11 mouse cellular contexts compared by ENCODE assay signal in the genomic region with DNA sequence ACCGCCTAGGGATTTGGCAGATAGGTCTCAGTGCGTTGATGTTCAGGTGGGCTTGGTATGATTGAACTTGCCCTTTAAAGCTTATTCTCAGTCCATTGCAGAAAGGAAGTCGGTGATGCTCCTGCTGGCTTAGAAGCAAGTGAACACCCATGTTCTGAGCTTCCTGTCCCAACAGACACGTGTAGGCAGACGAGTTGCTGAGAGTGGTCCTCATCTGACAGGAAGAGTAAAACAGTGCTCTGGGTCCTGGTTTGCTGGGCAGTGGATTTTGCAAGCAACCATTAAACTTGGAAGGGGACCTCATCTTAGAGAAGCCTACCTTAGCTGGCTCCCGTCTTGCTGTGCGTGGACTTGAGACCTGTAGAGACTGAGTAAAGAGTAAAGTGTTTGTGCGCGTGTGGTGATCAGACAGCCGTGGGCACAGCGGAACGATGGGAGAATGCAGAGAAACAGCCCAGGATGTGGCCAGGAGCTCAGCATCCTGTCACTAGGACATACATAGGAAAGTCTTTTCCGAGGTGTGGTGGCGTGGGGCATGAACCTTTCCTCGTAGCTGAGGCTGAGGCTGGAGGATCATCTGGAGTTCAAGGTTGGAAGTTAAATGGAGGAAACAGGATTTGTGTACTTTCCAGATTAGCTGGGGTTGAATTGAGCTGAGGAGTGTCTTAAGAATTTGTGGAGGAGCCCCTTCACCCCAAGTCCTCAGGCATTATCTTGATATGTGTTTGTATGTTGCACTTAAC. TPM values are rescaled to one million over a fixed set of nuclear protein-coding genes. Genes with fewer than 3 reads are reported as not detected.
DNase-seq lines count a peak whose midpoint lies in the region; ATAC-seq and TF ChIP-seq lines count a peak whose summit lies in the region.
"Had no signal": no experiment of that assay in that cellular context is flagged by ENCODE, and none has a peak within 500 bp of the region (broad histone marks: within the 10 kb centered on the region; RNA-seq: fewer than 3 reads in every experiment).

No protein-coding gene starts in this region.

- ATAC-seq in kidney, embryonic 14.5 days (ENCODE audit: low FRiP score, low TSS enrichment), result no peak
- ATAC-seq in stomach, embryonic 15.5 days (ENCODE audit: insufficient read depth, low FRiP score, low read depth), result no peak
- no peak for ATAC-seq in stomach, postnatal 0 days (ENCODE audit: low FRiP score, low TSS enrichment)
- no peak for ATAC-seq in intestine, embryonic 15.5 days
- no peak for ATAC-seq in granulocyte monocyte progenitor cell, adult 5-6 weeks (replicated peaks; ENCODE audit: poor library complexity, severe bottlenecking)

- no peak overlapping the region for H3K9ac ChIP-seq in kidney, embryonic 14.5 days (ENCODE audit: low read depth, low read length)
- no peak overlapping the region for H3K9ac ChIP-seq in stomach, embryonic 15.5 days
- H3K9ac ChIP-seq in stomach, postnatal 0 days (ENCODE audit: low read length), result no peak overlapping the region
- no peak overlapping the region; the same call in 1 of the 2 replicates for H3K9ac ChIP-seq in intestine, embryonic 15.5 days

- 0 out of 2 replicates have a peak, but pooled peaks cover 2% of the 10 kb centered on the region for H3K9me3 ChIP-seq in kidney, embryonic 14.5 days (ENCODE audit: control insufficient read depth, low read length)
- no peaks in the 10 kb centered on the region for H3K9me3 ChIP-seq in stomach, embryonic 15.5 days
- no peaks in the 10 kb centered on the region for H3K9me3 ChIP-seq in stomach, postnatal 0 days (ENCODE audit: control insufficient read depth, low read length)
- no peaks in the 10 kb centered on the region for H3K9me3 ChIP-seq in intestine, embryonic 15.5 days

- no peaks in the 10 kb centered on the region for H3K27me3 ChIP-seq in kidney, adult 2 months (replicated peaks; ENCODE audit: control insufficient read depth, insufficient read depth, low read length)
- no peaks in the 10 kb centered on the region for H3K27me3 ChIP-seq in kidney, embryonic 14.5 days (ENCODE audit: control insufficient read depth, insufficient read depth, low read length)
- no peaks in the 10 kb centered on the region for H3K27me3 ChIP-seq in stomach, embryonic 15.5 days (replicated peaks)
- H3K27me3 ChIP-seq in stomach, postnatal 0 days (ENCODE audit: control insufficient read depth, insufficient read depth, low read length), result no peaks in the 10 kb centered on the region
- no peaks in the 10 kb centered on the region for H3K27me3 ChIP-seq in intestine, embryonic 15.5 days (replicated peaks)

- H3K27ac ChIP-seq in kidney, adult 2 months (ENCODE audit: insufficient read depth, low read depth, low read length), result peak overlapping the region; percentile 33
- H3K27ac ChIP-seq in kidney, embryonic 14.5 days (ENCODE audit: low read depth, low read length), result no peak overlapping the region
- peak overlapping the region; percentile 71 for H3K27ac ChIP-seq in stomach, embryonic 15.5 days
- H3K27ac ChIP-seq in stomach, postnatal 0 days (replicated peaks), result no peak overlapping the region; the same call in 1 of the 2 replicates
- H3K27ac ChIP-seq in intestine, embryonic 15.5 days, result peak overlapping the region; percentile 70
- H3K27ac ChIP-seq: macrophage had no signal

- no peaks in the 10 kb centered on the region for H3K36me3 ChIP-seq in kidney, adult 2 months (ENCODE audit: control insufficient read depth, insufficient read depth, low read length)
- H3K36me3 ChIP-seq in kidney, embryonic 14.5 days (ENCODE audit: control insufficient read depth, insufficient read depth, low read length), result no peaks in the 10 kb centered on the region
- no peaks in the 10 kb centered on the region for H3K36me3 ChIP-seq in stomach, embryonic 15.5 days
- H3K36me3 ChIP-seq in stomach, postnatal 0 days (ENCODE audit: control insufficient read depth, insufficient read depth, low read length), result no peaks in the 10 kb centered on the region
- peaks cover 2% of the 10 kb centered on the region; the same call in 1 of the 2 replicates for H3K36me3 ChIP-seq in intestine, embryonic 15.5 days

- 50% methylated on average over 15 of the region's 15 CpGs for WGBS in kidney, adult 2 months
- 65% methylated on average over 15 of the region's 15 CpGs for WGBS in kidney, embryonic 14.5 days
- WGBS in stomach, embryonic 15.5 days, result 64% methylated on average over 15 of the region's 15 CpGs
- WGBS in stomach, postnatal 0 days, result 56% methylated on average over 15 of the region's 15 CpGs
- 49% methylated on average over 15 of the region's 15 CpGs for WGBS in intestine, embryonic 15.5 days

- TF ChIP-seq CTCF in kidney, adult 2 months (conservative IDR thresholded peaks at IDR 0.05; ENCODE audit: insufficient read depth, insufficient read length, low read depth, low read length), result no peak
- TF ChIP-seq CTCF in stomach, postnatal 0 days (IDR thresholded peaks at IDR 0.05; ENCODE audit: low read depth), result no peak

- no peak for TF ChIP-seq EP300 in stomach, postnatal 0 days (optimal IDR thresholded peaks at IDR 0.05)

- H3K4me2 ChIP-seq in kidney, embryonic 14.5 days (replicated peaks; ENCODE audit: low read depth, low read length), result no peak overlapping the region
- H3K4me2 ChIP-seq in stomach, embryonic 15.5 days, result no peak overlapping the region
- H3K4me2 ChIP-seq in stomach, postnatal 0 days (replicated peaks; ENCODE audit: low read depth), result no peak overlapping the region
- peak overlapping the region; percentile 32 for H3K4me2 ChIP-seq in intestine, embryonic 15.5 days (replicated peaks)

- no peak for DNase-seq in kidney, adult 2 months
- no peak for DNase-seq in stomach, postnatal 0 days (ENCODE audit: low spot score)
- DNase-seq in thymus, postnatal 36 days, result peak; percentile 34 to 45
- DNase-seq in frontal cortex, postnatal 10 days (ENCODE audit: low spot score in 2 of 2), result no peak
- DNase-seq: left cerebral cortex, postnatal 4 days; right cerebral cortex, postnatal 14 days had no signal

- no peak overlapping the region for H3K4me3 ChIP-seq in kidney, adult 2 months (ENCODE audit: insufficient read depth, low read depth, low read length)
- no peak overlapping the region for H3K4me3 ChIP-seq in kidney, embryonic 14.5 days (ENCODE audit: low read length)
- no peak overlapping the region for H3K4me3 ChIP-seq in stomach, embryonic 15.5 days (replicated peaks)
- H3K4me3 ChIP-seq in stomach, postnatal 0 days (ENCODE audit: low read depth, low read length), result no peak overlapping the region
- no peak overlapping the region for H3K4me3 ChIP-seq in intestine, embryonic 15.5 days (replicated peaks)

- H3K4me1 ChIP-seq in kidney, adult 2 months (ENCODE audit: control insufficient read depth, insufficient read depth, low read length), result peaks cover 45% of the 10 kb centered on the region
- peaks cover 48% of the 10 kb centered on the region for H3K4me1 ChIP-seq in kidney, embryonic 14.5 days (ENCODE audit: control insufficient read depth, insufficient read depth, low read length)
- H3K4me1 ChIP-seq in stomach, embryonic 15.5 days, result peaks cover 66% of the 10 kb centered on the region
- peaks cover 13% of the 10 kb centered on the region for H3K4me1 ChIP-seq in stomach, postnatal 0 days (replicated peaks; ENCODE audit: control insufficient read depth, insufficient read depth)
- peaks cover 45% of the 10 kb centered on the region for H3K4me1 ChIP-seq in intestine, embryonic 15.5 days (replicated peaks)

- TF ChIP-seq POLR2A in kidney, adult 2 months (IDR thresholded peaks at IDR 0.05; ENCODE audit: low read depth, low read length), result no peak

RNA-seq across cellular contexts. Expression of a gene that starts 6.7 kb away (rescaled TPM):
- polyA plus RNA-seq in kidney, adult 2 months (2012; rRNA removed), result 37.0 and 37.2 TPM in 2 replicates
- 6.0 and 7.2 TPM in 2 replicates for polyA plus RNA-seq in kidney, embryonic 14.5 days (2014; fragmentation: Nextera tagmentation; extraction: Ambion mirVana)
- 8.9 and 9.9 TPM in 2 replicates for polyA plus RNA-seq in stomach, embryonic 15.5 days (2015; fragmentation: Nextera tagmentation; extraction: Ambion mirVana)
- polyA plus RNA-seq in stomach, postnatal 0 days (2015; fragmentation: Nextera tagmentation; extraction: Ambion mirVana), result 6.9 and 8.1 TPM in 2 replicates
- polyA plus RNA-seq in intestine, embryonic 15.5 days (2015; fragmentation: Nextera tagmentation; extraction: Ambion mirVana), result 9.1 and 9.3 TPM in 2 replicates
- 6.9 and 8.7 TPM in 2 replicates for total RNA-seq in granulocyte monocyte progenitor cell, adult 5-6 weeks (2014; fragmentation: Nextera tagmentation)
- total RNA-seq in granulocyte monocyte progenitor cell, adult 5-6 weeks (2017), result 6.9 and 9.9 TPM in 2 replicates

RNA-seq across cellular contexts. Expression of a gene that starts 43.5 kb away (rescaled TPM):
- polyA plus RNA-seq in kidney, adult 2 months (2012; rRNA removed), result 6.2 and 7.0 TPM in 2 replicates
- polyA plus RNA-seq in kidney, embryonic 14.5 days (2014; fragmentation: Nextera tagmentation; extraction: Ambion mirVana), result 5.0 and 5.7 TPM in 2 replicates
- polyA plus RNA-seq in stomach, embryonic 15.5 days (2015; fragmentation: Nextera tagmentation; extraction: Ambion mirVana), result 6.0 and 7.3 TPM in 2 replicates
- polyA plus RNA-seq in stomach, postnatal 0 days (2015; fragmentation: Nextera tagmentation; extraction: Ambion mirVana), result 2.0 TPM in 2 replicates
- 3.9 and 4.8 TPM in 2 replicates for polyA plus RNA-seq in intestine, embryonic 15.5 days (2015; fragmentation: Nextera tagmentation; extraction: Ambion mirVana)
- 3.2 and 4.1 TPM in 2 replicates for total RNA-seq in granulocyte monocyte progenitor cell, adult 5-6 weeks (2014; fragmentation: Nextera tagmentation)
- total RNA-seq in granulocyte monocyte progenitor cell, adult 5-6 weeks (2017), result 0.26 and 1.0 TPM in 2 replicates

RNA-seq across cellular contexts. Expression of a gene that starts 52.2 kb away (rescaled TPM):
- polyA plus RNA-seq in kidney, adult 2 months (2012; rRNA removed), result 33.4 and 34.1 TPM in 2 replicates
- 6.3 and 8.8 TPM in 2 replicates for polyA plus RNA-seq in kidney, embryonic 14.5 days (2014; fragmentation: Nextera tagmentation; extraction: Ambion mirVana)
- polyA plus RNA-seq in stomach, embryonic 15.5 days (2015; fragmentation: Nextera tagmentation; extraction: Ambion mirVana), result 27.0 and 28.4 TPM in 2 replicates
- polyA plus RNA-seq in stomach, postnatal 0 days (2015; fragmentation: Nextera tagmentation; extraction: Ambion mirVana), result 13.5 and 15.2 TPM in 2 replicates
- polyA plus RNA-seq in intestine, embryonic 15.5 days (2015; fragmentation: Nextera tagmentation; extraction: Ambion mirVana), result 27.3 and 27.6 TPM in 2 replicates
- 0.30 TPM in 1 of 2 replicates, not detected in the other for total RNA-seq in granulocyte monocyte progenitor cell, adult 5-6 weeks (2014; fragmentation: Nextera tagmentation)
- total RNA-seq in granulocyte monocyte progenitor cell, adult 5-6 weeks (2017), result 0.73 and 2.7 TPM in 2 replicates

Comparison
In these comparisons a context has a peak if more than half of its experiments do, and no peak if none do; other contexts are left out.
1. H3K27ac ChIP-seq: peak in kidney, adult 2 months (single experiment), stomach, embryonic 15.5 days (single experiment) and intestine, embryonic 15.5 days (single experiment); none in kidney, embryonic 14.5 days (single experiment) and stomach, postnatal 0 days (single experiment).
2. DNase-seq: peak in thymus, postnatal 36 days (2 of 2); none in kidney, adult 2 months (single experiment), stomach, postnatal 0 days (single experiment) and frontal cortex, postnatal 10 days (0 of 2).